Mouse (Mus musculus) MEL (cell line): ENCODE results near the gene Atad1.

Source experiments
- CHD1 ChIP-seq: IDR thresholded peaks from 2 replicates; pipeline ENCODE4 v1.6.1; 2012; ENCODE audit warnings: low read depth, mild to moderate bottlenecking, inconsistent platforms, low read length, improper control_type of control experiment
- CHD2 ChIP-seq: IDR thresholded peaks from 2 replicates; pipeline ENCODE4 v1.6.1; 2011; ENCODE audit warnings: low read length, improper control_type of control experiment
- CTCF ChIP-seq, 3 experiments: IDR thresholded peaks in 2 of 3; conservative IDR thresholded peaks in 1 of 3; 2 replicates each; pipeline ENCODE4 v1.5.1; 2011 to 2012; ENCODE audit warnings: low read length in 3 of 3, low read depth in 2 of 3, mild to moderate bottlenecking in 2 of 3, improper control_type of control experiment in 1 of 3, inconsistent platforms in 1 of 3, mixed read lengths in 1 of 3, moderate library complexity in 1 of 3; ENCODE audit not compliant: control insufficient read depth in 1 of 3, insufficient read depth in 1 of 3, poor library complexity in 1 of 3, severe bottlenecking in 1 of 3
- E2F4 ChIP-seq: IDR thresholded peaks from 2 replicates; pipeline ENCODE4 v1.6.1; 2011; ENCODE audit warnings: low read depth, low read length, improper control_type of control experiment, borderline replicate concordance
- ELF1 ChIP-seq: IDR thresholded peaks from 2 replicates; pipeline ENCODE4 v1.6.1; 2014; ENCODE audit warnings: low read depth, mild to moderate bottlenecking, inconsistent platforms, low read length, improper control_type of control experiment, moderate library complexity
- GABPA ChIP-seq: IDR thresholded peaks from 2 replicates; pipeline ENCODE4 v1.6.1; 2012; ENCODE audit warnings: low read depth, mild to moderate bottlenecking, inconsistent platforms, low read length, improper control_type of control experiment, moderate library complexity
- KAT2A ChIP-seq: conservative IDR thresholded peaks from 2 replicates; pipeline ENCODE4 v1.6.1; 2012; ENCODE audit warnings: low read depth, low read length, improper control_type of control experiment, inconsistent platforms
- MAFK ChIP-seq: IDR thresholded peaks from 2 replicates; pipeline ENCODE4 v1.6.1; 2011; ENCODE audit warnings: low read depth, mild to moderate bottlenecking, low read length, improper control_type of control experiment, borderline replicate concordance
- MAX ChIP-seq: IDR thresholded peaks from 2 replicates; pipeline ENCODE4 v1.6.1; 2011; ENCODE audit warnings: low read length, improper control_type of control experiment
- POLR2A ChIP-seq, 2 experiments: IDR thresholded peaks; 2 replicates each; pipeline ENCODE4 v1.6.1; 2011 to 2012; ENCODE audit warnings: low read length in 2 of 2, mild to moderate bottlenecking in 2 of 2, control low read depth in 1 of 2, improper control_type of control experiment in 1 of 2, low read depth in 1 of 2, moderate library complexity in 1 of 2; ENCODE audit not compliant: control insufficient read depth in 1 of 2, insufficient read depth in 1 of 2, poor library complexity in 1 of 2
- SIN3A ChIP-seq: IDR thresholded peaks from 2 replicates; pipeline ENCODE4 v1.6.1; 2012; ENCODE audit warnings: low read length, improper control_type of control experiment, inconsistent platforms
- TBP ChIP-seq: IDR thresholded peaks from 2 replicates; pipeline ENCODE4 v1.8.0; 2011; ENCODE audit warnings: low read depth, low read length, improper control_type of control experiment
- USF1 ChIP-seq: IDR thresholded peaks from 2 replicates; pipeline ENCODE4 v1.6.1; 2014; ENCODE audit warnings: low read depth, mild to moderate bottlenecking, inconsistent platforms, low read length, improper control_type of control experiment, moderate library complexity
- ZNF384 ChIP-seq: IDR thresholded peaks from 2 replicates; pipeline ENCODE4 v1.6.1; 2012; ENCODE audit warnings: low read depth, mild to moderate bottlenecking, inconsistent platforms, low read length, improper control_type of control experiment

GRCm38 (mm10) chr19:32752357-32752756 is 12.8 kb upstream of the Atad1 start:
- TF ChIP-seq E2F4, result no peak
- no peak for TF ChIP-seq POLR2A (IDR thresholded peaks at IDR 0.05; ENCODE audit: control insufficient read depth in 1 of 2, insufficient read depth in 1 of 2, low read depth in 1 of 2, low read length in 2 of 2, poor library complexity in 1 of 2)
- no peak for TF ChIP-seq ELF1
- no peak for TF ChIP-seq CTCF (IDR thresholded peaks at IDR 0.05 in 2 of 3, conservative IDR thresholded peaks at IDR 0.05 in 1 of 3; ENCODE audit: control insufficient read depth in 1 of 3, insufficient read depth in 1 of 3, low read depth in 2 of 3, low read length in 3 of 3, poor library complexity in 1 of 3, severe bottlenecking in 1 of 3)
- TF ChIP-seq GABPA, result no peak
- TF ChIP-seq ZNF384, result no peak
- no peak for TF ChIP-seq MAX
- no peak for TF ChIP-seq KAT2A
- TF ChIP-seq TBP, result no peak
- no peak for TF ChIP-seq USF1
- TF ChIP-seq SIN3A, result no peak
- no peak for TF ChIP-seq MAFK
- TF ChIP-seq CHD1, result no peak
- no peak for TF ChIP-seq CHD2
